Mouse (Mus musculus) ZHBTc4 (cell line): Measurements from ENCODE around the gene Ulk4.
A peak's percentile ranks its signal among the peaks of the same experiment; 100 is the strongest.

ENCODE experiments used
- DNase-seq: peaks from one replicate; pipeline ENCODE4 v3.0.0-alpha.2; 2011; ENCODE audit warnings: low read depth, low spot score

The Ulk4 gene

GRCm38 (mm10) chr9:120983849-120984248 is 293.1 kb downstream of the Ulk4 start:
- DNase-seq, result no peak

GRCm38 (mm10) chr9:120981777-120982176 is 295.2 kb downstream of the Ulk4 start:
- DNase-seq, result no peak

- DNase-seq, result no peak
Observed at GRCm38 (mm10) chr9:120976856-120977255, 300.1 kb downstream of the Ulk4 start.

DNA sequence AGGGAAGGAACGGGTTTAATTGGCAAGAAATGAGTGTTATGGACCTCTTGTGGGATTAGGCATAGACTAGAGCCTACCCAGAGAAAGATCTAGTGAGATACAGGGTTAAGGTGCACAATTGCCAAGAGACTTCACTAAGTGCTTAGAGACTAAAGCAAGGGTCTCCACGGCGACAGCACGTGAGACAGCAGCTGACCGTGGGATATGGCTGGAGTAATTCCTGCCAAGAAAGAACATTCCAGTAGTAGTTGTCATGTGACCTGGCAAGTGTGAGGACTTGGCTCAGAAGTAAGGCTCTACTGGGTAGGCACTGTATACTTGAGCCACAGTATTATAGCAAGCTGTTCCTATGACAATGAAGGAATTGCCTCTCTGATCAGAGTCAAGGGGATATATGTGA is 300.8 kb downstream of the Ulk4 start:
- no peak for DNase-seq

DNA sequence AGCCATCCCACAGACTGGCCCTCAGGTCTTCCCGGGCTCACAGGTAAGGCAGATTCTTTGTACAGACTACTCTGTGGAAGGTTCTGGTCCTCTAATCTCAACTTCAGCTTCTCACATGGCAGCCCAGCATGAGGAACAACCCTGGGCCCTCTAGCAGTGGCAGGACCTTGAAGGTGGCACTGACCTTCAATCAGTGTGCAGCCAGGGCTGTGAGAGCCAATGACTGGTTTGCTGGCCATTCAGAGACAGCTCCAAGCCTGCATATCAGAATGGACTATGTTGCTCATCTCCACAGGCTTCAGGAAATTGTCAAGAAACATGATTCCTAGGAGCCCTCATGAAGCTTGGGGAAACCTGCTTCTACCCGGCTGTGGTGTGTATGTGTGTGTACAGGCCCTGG is 302.8 kb downstream of the Ulk4 start:
- no peak for DNase-seq

- DNase-seq, result no peak
Observed at GRCm38 (mm10) chr9:120973026-120973515, 303.9 kb downstream of the Ulk4 start.

DNA sequence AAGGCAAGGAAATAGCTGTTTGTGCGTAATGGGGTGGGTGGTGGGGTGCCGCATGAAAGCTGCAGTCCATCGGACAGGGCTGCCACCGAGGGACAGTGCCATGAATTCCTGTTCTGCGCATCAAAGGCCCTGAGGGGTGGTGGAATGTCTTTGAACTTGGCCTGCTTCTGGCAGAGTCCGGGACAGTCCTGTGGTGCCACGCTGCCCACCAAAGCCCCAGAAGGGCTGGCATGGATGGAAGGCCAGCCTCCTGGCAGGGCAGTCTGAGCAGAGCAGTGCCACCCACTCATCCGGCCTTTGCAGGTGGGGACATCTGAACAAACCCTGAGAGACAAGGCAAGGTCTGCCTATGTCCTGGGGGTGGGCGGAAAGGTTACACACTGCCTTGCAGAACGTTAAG is 312.0 kb downstream of the Ulk4 start:
- no peak for DNase-seq

GRCm38 (mm10) chr9:120964224-120964623 is 312.8 kb downstream of the Ulk4 start:
- DNase-seq, result no peak

DNA sequence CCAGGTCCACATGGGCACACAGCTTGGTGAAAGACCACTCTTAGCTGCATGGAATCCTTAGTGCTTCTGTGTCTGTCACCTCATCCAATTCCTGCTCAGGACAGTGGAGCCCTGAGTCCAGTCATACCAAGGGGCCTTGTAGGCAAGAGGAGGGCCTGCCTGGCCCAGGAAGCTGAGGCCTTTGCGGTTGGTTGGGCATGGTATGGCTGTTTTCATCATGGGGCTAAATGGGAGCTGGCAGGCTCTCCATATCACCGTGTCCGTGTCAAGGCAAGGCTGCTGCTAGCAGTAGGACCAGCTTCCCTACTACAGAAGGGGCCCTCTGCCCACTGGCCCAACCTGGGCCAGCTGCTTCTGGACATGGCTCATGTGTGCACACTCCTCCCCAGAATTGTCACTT is 313.3 kb downstream of the Ulk4 start:
- DNase-seq, result no peak

DNA sequence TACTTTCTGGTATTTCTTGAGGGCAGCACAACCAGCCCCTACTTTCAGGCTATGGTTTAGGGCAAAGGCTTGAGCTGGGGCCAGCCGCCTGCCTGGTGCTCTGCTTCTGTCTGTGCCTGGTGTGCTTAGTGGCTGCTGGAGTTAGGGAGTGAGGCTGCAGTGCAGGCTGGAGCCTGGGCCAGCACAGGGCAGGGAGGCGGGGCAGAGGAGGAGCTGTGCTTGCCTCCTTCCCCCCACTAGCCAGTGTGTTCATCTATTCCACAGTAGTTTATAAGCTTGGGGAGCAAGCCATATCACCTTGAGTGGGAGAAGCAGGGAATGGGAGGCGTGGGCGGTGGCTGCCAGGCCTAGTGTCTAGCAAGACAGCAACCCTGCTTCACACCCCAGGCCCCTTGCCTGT is 313.9 kb downstream of the Ulk4 start:
- no peak for DNase-seq

DNA sequence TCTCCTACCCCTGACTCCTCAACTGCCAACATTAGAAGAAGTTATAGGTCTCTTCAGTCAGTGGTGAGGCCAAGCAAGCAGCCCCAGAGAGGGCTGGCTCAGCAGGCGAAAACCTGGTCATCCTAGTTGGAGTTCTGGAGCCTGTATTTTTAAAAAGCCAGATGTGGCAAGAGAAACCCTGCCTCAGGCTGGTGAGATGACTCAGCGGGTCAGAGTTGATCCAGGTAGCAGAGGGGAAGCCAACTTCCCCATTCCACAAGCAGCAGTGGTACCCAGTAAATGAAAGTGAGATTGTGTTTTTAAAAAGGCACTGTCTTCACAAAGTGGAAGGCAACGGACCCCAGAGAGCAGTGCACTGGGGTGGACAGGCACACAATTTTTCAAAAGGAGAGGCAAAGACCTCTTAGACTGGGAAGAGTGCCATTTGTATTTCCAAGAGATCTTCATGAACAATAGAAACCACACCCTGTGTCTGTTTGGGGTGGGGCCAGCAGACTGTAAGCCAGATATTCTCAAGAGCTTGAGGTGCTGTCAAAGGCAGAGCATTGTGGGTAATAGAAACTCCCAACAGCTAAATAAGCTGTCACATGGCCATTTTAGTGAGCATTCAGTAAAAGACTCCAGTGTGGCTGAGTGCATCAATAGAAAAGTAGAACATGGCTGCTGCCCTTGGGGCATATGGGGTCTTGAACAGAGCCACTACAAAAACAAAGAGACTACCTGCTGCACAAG is 314.9 kb downstream of the Ulk4 start:
- peak; percentile 74 for DNase-seq

GRCm38 (mm10) chr9:120961466-120961865 is 315.5 kb downstream of the Ulk4 start:
- no peak for DNase-seq

DNA sequence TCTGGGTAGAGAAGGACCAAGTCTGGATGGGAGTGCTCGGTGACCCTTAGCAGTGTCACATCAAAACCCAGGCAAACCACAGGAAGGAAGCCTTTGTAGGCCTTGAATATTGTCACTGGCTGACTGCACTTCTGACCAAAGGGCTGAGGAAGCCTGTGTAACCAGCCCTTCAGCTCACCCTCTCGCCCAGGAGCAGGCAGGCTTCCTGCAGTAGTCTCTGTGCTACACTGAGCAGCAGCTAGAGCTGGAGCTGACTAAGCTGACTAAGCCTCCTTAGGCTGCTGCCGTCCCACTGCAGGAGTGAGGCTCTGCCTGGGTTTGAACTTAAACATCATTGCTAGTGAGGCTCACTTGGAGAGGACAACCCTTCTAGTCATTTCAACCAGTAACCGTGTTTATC is 316.4 kb downstream of the Ulk4 start:
- no peak for DNase-seq

DNA sequence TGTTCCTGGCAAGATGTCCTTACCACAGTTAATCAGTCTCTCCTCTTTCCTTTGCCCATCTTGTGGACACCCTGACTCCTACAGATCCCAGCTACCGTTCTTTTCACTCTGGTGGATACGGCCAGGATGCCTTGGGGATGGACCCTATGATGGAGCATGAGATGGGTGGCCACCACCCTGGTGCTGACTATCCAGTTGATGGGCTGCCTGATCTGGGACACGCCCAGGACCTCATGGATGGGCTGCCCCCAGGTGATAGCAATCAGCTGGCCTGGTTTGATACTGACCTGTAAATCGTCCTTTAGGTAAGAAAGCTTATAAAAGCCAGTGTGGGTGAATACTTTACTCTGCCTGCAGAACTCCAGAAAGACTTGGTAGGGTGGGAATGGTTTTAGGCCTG is 317.8 kb downstream of the Ulk4 start:
- DNase-seq, result no peak

- no peak for DNase-seq
Observed at GRCm38 (mm10) chr9:120958560-120958959, 318.4 kb downstream of the Ulk4 start.

GRCm38 (mm10) chr9:120958051-120958450 is 318.9 kb downstream of the Ulk4 start:
- no peak for DNase-seq

DNA sequence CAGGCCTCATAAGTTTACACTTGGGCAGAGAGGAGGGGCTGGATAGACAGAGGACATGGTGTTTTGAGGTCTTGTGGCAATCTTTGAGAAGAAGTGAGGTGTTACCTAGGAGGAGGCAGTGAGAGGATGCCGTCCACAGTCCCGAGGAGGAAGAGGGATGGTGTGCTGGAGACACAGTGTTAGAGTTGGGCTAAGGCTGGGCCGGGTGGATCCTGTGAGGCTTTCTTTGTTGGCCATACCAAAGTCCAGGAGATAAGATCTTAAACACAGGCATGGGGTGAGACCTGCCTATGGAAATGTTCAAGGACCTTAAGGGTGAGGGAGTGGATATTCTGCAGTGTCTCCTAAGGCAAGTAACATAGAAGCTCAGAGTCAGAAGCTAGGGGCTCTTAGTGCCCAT is 325.1 kb downstream of the Ulk4 start:
- DNase-seq, result no peak

GRCm38 (mm10) chr9:120950761-120951160 is 326.2 kb downstream of the Ulk4 start:
- no peak for DNase-seq

DNA sequence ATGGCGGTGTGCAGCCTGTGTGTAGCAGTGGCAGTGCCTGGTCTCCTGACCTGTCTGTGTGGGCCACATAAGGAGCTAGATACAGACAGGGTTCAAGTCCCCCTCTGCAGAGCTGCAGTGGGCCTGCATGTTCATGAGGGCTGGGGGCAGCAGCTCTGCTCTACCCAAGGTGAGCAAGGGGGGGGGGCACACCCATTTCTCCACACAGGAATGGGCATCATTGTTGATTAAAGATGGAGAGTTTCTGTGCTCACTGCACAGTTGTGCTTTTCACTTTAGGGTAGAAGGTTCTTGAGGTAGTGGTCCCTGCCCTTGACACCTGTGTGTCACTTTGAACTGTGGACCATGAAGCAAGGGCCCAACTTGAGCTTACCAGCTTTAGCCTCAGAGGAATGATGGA is 328.2 kb downstream of the Ulk4 start:
- no peak for DNase-seq

GRCm38 (mm10) chr9:120946131-120946530 is 330.9 kb downstream of the Ulk4 start:
- DNase-seq, result no peak

DNA sequence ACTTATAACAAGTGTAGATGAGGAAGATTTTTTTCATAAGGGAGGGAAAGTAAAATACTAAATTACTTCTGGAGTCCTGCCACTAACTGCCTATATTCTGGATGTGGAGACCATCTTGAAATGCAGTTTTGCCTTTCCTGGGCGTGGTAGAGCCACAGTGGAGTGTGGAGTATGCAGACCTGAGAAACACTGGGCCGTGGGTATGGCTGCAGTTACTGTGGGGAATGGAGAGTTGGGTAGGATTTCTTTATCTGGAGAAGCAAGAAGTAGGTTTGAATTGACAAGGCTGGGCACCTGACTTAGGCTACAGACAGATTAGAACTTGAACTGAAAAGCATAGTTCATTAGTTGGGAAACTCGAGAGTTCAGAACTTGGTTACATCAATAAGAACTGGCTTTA is 332.8 kb downstream of the Ulk4 start:
- DNase-seq, result no peak

GRCm38 (mm10) chr9:120943757-120944156 is 333.2 kb downstream of the Ulk4 start:
- DNase-seq, result no peak

DNA sequence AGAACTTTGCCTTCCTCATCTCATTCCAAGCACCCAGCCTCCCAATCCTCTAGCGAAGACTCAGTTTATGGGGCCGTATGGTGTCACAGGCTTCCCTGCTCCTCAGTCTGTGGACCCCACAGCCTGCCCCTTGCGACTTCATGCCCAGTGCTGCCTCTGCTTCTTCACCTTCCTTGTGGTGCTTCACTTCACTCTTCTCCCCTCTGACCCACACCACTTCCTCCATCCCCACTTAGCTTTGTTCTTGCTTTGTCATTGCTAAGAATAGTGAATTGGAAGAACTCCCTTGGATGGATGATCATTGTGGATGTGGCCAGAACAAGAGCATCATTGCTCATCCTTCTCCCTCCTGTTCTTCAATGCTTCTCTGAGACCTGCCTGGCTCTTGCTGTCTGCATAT is 336.1 kb downstream of the Ulk4 start:
- no peak for DNase-seq

- peak; percentile 84 for DNase-seq
Observed at GRCm38 (mm10) chr9:120936351-120936750, 340.6 kb downstream of the Ulk4 start.
